Mouse (Mus musculus) heart, postnatal 0 days (tissue): ENCODE data around the gene Ephb1.

Experiments
- CTCF ChIP-seq: IDR thresholded peaks from 2 replicates; pipeline ENCODE4 v1.5.1; 2016; ENCODE audit warnings: antibody characterized with exemption, control low read depth, low read depth
- EP300 ChIP-seq: IDR thresholded peaks from 2 replicates; pipeline ENCODE4 v1.6.1; 2016; ENCODE audit warnings: antibody characterized with exemption, low read depth

GRCm38 (mm10) chr9:102374661-102375060, 20.2 kb upstream of the Ephb1 start:
- no peak for TF ChIP-seq CTCF
- TF ChIP-seq EP300, result no peak
